Mouse (Mus musculus) monocyte, adult 2 months (primary cell): ENCODE measurements around the gene Sbno1.
A peak's percentile ranks its signal among the peaks of the same experiment; 100 is the strongest.

Source experiments
- DNase-seq, 2 experiments: peaks; one replicate each; pipeline ENCODE4 v3.0.0; 2022; ENCODE audit warnings: low spot score in 2 of 2, low read depth in 1 of 2

Gene Sbno1

DNA sequence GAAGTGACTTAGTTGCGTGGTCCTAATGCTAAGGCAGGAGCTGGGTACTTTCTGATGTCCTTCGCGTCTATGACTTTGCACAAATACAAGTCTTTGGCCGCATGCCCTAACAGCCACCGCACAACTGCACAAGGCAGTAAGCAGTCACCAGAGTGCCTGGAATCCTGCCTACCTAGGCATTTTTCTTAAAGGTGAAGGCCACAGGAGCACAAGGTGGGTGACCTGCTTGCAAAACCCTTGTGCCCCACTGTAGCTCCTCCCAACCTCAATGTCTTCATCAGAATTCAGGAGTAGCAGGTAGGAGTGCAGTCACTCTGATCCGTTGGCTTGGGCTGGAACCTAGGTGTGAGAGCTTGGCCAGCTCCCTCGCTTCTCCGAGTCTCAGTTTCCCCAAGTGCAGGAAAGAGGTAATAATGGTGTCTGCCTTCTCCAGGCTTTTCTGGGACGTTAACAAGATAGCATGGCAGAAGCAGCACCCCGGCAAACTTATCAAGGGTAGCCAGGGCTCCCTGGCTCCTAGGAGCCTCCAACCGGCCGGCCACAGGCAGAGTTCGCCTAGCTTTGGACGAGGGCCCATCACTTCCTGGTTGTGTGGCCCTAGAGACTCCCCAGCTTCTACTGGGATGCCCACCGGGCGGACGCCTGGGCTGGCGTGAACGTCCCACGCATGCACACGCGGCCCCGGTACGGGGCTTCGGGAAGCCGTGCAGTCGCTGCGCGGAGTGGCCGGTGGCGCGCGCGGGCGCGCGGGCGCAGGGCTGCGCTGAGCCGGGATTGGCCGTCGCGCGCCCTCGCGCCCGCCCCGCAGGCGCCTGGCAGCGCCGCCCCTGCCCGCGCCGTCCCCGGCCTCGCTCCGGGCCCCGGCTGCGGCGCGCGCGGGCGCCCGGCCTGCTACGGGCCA is 19.1 kb upstream of the Sbno1 start:
- no peak for DNase-seq

DNA sequence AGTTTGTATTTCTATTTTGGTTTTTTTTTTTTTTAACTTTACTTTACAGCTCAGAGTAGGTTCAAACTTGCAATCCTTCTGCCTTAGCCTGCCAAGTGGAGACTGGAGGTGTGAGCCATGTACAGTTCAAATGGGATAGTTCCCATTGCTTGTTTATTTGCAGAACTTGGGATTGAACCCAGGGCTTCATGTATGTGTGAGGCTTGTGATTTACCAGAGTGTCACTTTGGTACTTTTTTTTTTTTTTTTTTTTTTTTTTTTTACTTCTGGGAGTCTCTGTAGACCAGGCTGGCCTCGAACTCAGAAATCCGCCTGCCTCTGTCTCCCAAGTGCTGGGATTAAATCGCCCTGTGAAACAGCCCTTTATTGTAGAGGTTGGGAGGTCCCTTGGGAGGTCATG is 18.4 kb upstream of the Sbno1 start:
- no peak for DNase-seq

DNA sequence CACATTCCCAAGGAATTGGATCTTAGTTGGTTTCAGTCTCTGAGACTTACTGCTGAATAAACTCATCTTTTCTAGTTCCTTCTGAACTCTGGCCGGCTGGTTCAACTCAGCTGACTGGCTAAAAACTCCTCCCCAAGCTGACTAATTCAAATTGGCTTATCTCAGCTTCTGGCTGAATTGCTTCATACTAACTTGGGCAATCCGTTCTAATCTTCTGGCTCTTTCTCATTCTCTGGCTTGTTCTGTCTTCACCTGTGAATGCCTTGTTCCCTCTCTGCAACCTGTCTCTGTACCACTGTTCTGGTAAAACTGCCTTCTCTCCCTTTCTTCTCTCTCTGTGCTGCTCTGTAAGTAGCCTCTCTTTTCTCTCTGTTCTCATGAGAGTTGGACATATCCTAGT is 16.8 kb upstream of the Sbno1 start:
- no peak for DNase-seq

DNA sequence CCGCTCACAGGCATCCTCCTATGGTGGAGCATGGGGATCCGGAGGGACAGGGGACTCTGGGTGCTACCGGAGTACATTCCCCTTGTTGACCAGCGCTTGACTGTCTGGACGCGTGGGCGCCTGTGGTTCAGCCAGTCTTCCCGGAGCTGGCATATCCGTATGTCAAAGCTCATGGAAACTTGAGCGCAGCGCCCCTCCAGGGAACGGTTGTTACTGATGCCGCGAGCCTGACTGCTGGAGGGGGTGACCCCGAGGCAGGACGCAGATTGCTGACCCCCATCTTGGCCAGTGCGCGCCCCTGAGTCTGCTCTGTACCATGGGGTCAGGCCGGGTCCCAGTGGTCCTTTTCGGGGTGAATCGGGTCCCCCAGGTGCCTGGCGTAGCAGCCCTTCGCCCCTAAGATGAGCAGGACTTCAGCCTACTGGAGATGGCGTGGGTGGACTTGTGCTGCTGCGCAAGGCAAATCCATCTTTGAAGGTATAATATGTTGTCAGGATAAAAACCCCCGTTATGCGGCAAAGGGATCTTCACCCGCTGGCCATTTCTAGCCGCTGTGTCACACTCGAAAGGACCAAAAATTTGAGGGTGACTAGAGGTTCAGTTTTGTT is 14.4 kb upstream of the Sbno1 start:
- DNase-seq = no peak

DNA sequence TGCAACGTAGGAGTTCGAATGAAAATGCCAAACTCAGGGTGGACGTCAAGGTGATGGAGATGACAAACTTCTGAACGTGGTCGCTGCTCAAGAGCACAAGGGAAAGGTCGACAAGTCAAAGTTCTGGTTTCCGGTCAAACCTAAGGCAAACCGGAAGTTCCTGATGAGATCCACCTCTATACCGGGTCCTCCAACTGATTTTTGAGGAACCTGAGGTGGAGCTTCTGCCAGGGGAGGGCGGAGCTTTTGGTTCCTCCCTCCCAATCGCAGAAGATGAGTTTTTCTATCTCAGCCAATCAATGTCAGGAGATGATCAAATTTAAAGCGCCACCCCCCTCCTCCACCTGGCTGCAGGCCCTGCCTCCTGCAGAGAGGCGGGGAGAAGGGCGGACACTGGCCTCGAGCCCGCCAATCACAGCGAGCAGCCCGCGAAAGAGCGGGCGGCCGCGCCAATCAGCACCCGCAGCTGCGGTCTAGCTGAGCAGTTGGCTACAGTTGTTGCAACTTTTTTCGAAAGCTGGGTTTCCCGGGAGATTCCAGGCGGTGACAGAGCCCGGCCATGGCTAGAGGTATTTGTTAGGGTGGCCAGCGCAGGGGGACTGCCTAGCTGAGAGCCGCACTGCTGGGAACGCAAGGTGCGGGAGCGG is 13.8 kb upstream of the Sbno1 start, which contains the start of gene Kmt5a:
TSS of gene Kmt5a (plus strand) at position 484 of the 647 bp plus-strand sequence.
- peak; percentile 90 to 95 for DNase-seq

DNA sequence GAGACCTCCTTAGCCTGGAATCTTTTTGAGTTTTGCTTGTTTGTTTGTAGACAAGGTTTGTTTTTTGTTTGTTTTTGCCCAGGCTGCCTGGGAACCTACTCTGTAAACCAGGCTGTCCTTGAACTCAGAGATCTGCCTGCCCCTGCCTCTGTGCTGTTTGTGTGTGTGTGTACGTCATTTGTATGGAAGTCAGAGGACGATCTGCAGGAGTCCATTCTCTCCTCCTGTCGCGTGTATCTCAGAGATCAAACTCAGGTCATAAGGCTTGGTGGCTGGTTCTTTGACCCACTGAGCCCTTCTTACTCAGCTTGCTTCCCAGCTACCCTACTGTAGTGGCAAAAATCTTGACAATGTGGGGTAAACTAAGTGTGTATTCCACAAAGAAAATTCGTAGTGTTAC is 12.9 kb upstream of the Sbno1 start:
- DNase-seq = no peak

DNA sequence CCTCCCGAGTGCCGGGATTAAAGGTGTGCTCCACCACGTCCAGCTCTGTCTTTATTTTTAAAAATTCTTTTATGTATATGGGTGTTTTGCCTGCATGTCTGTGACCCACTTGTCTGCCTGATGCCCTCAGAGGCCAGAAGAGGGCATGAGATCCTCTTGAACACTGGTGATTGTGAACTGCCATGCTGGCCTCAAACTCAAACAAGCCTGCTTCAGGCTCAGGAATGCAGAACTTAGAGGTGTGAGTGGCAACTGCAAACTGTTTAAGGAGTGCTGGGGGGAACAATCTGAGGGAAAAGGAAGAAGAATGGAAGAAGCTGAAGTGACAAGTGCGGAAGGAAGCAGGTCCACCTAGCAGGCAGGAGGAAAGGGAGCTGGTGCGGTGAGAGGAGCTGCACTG is 12.4 kb upstream of the Sbno1 start:
- DNase-seq = no peak

DNA sequence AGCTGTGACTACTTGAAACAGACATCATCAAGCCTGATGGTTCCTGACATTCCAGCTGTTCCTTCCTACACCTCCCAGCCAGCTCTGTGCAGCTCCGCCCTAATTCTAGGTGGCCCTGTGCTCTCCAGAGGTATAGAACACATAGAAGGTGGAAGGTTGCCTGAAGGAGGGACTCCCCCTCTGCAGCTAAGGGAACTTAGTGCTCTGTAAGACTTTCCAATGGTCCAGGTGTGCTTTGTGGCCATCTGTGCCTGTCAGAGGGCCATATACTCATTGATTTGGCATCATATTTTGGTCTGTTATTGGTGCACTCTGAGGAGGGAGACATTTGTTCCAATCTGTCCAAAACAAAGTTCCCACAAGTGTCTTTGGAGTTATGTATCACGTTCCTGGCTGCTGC is 7.2 kb upstream of the Sbno1 start:
- DNase-seq = no peak

DNA sequence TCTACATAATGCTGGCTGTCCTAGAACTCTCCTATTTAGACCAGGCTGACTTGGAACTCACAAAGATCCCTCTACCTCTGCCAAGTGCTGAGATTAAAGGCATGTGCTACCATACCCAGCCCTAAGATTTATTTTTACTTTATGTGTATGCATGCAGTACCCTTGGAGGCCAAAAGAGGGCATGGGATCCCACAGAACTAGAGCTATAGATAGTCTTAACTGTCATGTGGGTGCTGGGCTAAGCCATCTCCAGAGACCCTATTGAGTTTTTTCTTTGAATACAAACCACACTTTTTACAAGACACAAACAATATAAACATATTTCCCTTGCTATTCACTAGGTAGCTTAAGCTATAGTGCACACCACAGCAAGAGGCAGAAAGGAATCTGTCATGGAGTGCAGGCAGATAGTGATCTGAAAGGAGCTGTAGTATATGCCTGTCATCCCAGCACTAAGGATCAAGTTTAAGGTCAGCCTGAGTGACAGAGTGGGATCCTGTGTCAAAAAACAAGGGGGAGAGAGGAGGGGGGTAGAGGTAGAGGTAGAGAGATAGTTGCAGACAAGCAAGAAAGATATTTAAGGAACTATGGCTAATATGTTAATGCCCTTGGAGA is 6.7 kb upstream of the Sbno1 start:
- DNase-seq = peak in 1 of 2 experiments; percentile 41

DNA sequence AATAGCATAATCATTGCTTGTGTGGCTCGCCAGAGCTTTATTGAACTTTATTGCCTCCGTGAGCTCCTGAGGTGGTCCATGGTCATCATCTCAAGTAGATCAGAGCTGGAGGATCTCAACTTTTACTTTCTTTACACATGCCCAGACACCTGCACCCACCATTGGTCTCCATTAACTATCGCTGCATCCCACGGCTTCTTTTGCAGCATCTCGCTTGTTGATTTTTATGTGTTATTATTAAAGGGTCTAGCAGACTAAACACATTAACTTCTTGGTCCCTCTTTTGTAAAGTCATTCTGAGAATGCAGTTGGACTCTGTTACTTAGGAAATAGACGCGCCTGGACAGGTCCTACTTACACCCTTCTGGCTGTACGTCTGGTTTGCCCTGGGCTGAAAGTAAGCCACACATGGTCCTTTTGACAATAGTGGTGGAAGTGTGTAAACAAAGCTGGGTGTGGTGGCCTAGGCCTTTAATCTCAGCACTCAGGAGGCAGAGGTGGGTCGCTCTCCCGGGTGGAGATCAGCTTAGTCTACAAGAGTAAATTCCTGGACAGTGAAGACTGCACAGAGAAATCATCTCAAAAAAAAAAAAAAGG is 772 bp upstream of the Sbno1 start:
- DNase-seq = no peak

DNA sequence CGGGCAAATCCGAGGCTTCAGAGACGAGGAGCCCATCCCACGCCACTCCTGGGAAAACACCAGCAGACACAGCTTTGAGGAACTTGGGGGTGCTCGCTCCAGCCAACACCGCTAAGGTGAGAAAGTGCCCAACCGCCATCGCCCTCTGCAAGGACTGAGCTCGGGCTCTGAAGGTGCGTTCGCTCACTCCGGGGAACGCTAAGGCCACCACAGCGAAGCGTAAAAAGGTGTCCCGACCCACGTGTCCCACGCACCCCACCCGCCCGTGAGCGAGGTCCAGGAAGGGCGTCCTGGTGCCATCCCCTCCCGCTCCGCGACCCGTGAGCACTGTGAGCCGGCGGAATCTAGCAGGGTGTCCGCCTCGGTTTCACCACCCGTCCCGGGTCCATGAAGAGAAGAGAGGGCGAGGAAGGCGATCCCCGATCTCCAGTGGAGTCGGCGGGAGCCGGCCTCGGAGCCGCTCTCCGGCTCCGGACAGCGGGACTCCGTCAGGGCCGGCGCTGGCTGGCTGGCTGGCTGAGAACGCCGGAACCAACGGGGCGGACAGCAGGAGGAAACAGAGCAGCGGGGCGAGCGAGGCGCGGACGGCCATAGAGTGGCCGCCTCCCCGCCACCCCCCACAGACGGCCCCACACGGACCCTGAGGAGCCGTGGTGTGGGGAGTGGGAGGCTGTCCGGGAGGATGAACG is 934 bp downstream of the Sbno1 start:
- DNase-seq = no peak

DNA sequence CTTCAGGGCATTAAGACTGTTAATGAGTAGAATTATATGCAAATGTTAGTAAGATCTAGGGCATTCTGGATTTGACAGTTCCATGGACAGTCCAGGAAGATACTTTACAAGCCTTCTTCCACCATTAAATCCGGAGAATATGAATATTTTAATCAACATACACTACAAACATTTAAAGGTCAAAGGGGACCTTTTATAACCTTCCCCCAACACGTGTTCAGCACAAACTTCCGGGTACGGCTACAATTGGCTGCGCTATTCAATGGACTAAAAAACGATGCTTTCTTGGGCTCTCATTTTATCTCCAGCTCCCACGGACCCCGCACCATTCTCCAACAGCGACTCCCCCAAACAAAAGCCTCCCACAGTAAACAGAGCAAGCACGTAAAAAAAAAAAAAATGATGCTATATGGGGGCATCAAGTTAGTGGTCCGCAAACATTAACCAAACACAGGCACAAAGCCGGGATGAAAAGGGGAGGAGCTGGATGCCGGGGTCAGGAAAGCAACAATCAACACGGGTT is 1.5 kb downstream of the Sbno1 start:
- DNase-seq = no peak

DNA sequence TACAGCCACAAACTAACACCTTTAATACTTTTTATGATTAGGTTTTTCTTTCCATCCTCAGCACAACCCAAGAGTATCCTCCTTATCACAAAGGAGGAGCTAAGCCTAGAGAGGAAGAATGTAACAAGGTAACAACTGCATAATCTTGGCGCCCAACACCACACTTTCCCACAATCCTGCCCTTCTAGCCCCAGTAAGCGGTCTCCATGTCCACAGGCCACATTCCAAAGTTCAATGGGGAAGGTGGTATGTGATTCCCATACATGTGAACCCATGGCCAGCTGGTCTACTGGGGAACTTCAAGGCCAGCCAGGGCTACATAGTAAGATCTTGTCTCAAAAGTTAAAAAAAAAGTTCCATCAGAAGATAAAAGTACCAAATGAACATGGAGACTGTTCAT is 4.0 kb downstream of the Sbno1 start:
- no peak for DNase-seq

DNA sequence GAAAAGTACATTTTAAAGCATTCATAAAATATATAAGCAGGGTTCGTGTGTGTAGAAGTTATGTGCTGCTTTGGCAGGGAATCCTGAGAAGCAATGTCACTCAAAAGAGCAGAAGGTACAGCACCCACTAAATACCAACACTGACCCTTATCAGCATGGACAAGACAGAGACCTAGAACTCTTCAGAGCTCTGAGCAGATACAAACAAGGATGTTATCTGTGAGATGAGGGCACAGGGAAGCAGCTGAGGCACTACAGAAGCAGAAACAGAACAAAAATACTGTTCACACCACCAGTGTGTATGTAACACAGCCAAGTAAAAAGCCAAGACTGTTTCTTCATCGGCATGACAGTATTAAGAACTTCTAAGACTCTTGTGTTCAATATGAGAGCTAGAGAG is 6.9 kb downstream of the Sbno1 start:
- DNase-seq = no peak

DNA sequence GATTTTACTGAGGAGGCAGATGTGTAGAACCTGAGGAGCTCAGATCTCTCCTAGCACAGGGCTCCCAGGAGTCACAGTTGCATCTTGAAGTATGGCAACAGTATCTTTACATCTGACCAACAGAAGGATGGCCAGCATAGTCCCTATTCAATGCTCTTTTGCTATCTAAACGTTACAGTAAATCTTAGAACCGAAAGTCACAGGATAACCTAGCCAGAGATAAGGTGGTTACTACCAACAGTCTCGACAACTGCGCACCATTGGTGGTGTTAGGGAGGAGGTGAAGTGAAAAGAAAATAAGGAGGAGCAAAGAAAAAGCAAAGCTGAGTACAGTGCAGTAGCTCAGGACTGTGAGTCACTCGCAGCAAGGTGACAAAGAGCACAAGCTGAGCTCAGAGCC is 13.6 kb downstream of the Sbno1 start:
- DNase-seq = no peak

DNA sequence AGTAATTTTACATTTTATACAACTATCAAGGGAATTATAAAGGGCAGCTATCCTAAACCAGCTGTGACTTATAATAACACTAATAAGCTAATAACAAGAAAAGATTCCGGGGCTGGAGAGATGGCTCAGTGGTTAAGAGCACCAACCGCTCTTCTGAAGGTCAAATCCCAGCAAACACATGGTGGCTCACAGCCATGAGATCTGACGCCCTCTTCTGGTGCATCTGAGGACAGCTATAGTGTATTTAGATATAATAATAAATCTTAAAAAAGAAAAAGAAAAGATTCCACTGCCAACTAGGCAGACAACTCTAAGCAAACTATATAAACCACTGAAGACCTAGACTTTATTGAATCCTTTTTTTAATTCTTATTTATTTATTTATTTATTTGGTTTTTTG is 15.0 kb downstream of the Sbno1 start:
- DNase-seq = no peak

DNA sequence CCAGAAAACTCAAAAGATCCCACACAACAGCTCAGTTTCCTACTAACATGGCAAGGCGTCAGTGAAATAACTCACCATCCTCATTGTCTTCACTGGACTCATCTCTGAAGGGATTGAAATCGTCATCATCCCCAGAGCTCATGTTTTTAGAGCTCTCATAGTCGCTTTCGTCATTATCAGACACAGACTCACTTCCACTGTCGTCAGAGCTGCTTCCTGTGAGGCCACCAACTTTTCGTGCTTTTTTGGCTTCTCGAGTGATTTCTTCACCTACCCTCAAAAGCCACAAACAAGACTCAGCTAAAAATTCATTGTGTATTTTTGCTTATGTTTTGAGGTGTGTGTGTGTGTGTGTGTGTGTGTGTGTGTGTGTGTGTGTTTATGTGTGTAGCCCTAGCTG is 32.1 kb downstream of the Sbno1 start:
- DNase-seq = no peak

DNA sequence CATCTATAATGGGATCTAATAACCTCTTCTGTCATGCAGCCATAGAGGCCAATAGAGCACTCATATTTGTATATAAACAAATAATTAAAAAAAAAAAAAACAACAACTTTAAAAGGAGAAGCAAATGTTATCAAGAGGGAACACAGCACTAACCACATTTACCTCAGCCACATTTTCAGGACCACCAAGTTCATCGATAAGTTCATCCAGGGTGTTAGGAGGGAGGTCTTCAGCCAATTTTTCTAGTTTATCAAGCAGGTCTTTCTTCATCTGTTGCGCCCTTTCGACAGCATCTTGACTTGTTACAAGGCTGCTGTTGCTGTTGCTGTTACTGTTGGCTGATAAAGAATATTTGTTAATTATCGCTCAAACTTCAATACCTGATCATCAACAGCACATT is 33.4 kb downstream of the Sbno1 start:
- DNase-seq = no peak

DNA sequence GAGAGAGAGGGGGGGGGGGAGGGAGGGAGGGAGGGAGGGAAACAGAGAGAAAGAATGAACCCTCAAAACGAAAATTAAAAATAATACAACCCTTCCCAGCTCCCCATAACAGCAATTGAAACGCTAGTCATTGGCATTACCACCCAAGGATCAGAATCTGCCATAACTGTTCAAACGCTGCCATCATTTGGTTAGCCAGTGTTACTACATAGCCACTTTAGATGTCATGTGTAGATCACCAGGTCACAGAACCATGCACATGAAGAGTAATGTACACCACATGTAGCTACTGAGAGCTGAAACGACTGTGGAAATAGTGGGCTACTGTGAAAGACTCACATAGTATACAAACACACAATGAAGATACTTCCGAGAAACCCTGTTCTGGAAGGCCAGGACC is 37.9 kb downstream of the Sbno1 start:
- DNase-seq = no peak

DNA sequence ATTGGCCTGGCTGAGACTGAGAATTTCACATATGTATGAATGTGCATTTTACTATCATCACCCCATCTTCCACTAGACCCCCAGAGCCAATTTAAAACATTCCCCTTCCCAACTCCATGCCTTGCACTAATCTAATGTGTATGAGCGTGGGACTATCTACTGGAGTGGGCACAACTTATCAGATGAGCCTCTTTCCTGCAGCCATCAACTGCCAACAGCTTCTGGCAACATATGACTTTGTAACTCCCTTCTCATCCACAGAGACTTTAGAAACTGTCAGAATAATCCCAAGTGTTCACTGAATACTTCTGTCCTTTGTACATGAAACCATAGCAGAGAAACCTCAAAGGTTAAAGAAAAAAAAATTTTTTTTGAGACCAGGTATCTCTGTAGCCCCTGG is 45.7 kb downstream of the Sbno1 start:
- no peak for DNase-seq

DNA sequence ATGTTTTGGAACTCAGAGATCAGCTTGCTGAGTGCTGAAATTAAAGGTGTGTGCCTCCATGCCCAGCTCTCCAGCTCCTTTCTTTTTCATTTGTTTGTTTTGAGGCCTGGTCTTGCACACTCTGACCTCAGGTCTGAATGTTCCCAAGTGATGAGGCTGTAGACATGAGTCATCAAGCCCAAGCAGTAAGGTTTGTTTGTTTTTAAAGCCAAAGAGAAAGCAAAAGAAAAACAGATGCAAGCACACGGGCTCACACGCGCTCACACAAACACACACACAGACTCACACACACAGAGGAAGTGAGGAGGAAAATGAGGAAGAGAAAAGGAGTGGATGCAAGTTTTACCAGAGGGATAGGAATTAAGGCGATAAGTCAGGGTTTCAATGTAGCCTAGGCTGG is 48.7 kb downstream of the Sbno1 start:
- DNase-seq = no peak
